Mouse (Mus musculus) midbrain, embryonic 14.5 days (tissue): ENCODE measurements around the gene Igfbp5. TPM values are rescaled to one million over a fixed set of nuclear protein-coding genes. Genes with fewer than 3 reads are reported as not detected.

Source experiments
- ATAC-seq: fragments of 200-750 bp; cut with Nextera tagmentation; 2 replicates; pipeline ENCODE4 v1.8.0; 2017; ENCODE audit warnings: moderate number of reproducible peaks, moderate library complexity; ENCODE audit not compliant: low FRiP score, low TSS enrichment
- DNase-seq: peaks from one replicate; pipeline ENCODE4 v3.0.0-alpha.2; 2015
- H3K27ac ChIP-seq: fragments of 300-500 bp; sonication (generic); replicated peaks from 2 replicates; pipeline ENCODE4 v1.5.1; 2014; ENCODE audit warnings: mild to moderate bottlenecking, low read depth, low read length, moderate library complexity
- H3K27me3 ChIP-seq: fragments of 300-500 bp; sonication (generic); 2 replicates; pipeline ENCODE4 v1.6.1; 2014; ENCODE audit warnings: low read length, control low read depth, mixed read lengths; ENCODE audit not compliant: control insufficient read depth, insufficient read depth
- H3K36me3 ChIP-seq: fragments of 300-500 bp; sonication (generic); 2 replicates; pipeline ENCODE4 v1.6.1; 2014; ENCODE audit warnings: low read length, control low read depth; ENCODE audit not compliant: control insufficient read depth, insufficient read depth
- H3K4me1 ChIP-seq: fragments of 300-500 bp; sonication (generic); 2 replicates; pipeline ENCODE4 v1.6.1; 2014; ENCODE audit warnings: mild to moderate bottlenecking, antibody characterized with exemption, low read length, control low read depth; ENCODE audit not compliant: control insufficient read depth, insufficient read depth
- H3K4me2 ChIP-seq: fragments of 300-500 bp; sonication (generic); 2 replicates; pipeline ENCODE4 v1.6.1; 2014; ENCODE audit warnings: mild to moderate bottlenecking, low read length, moderate library complexity
- H3K4me3 ChIP-seq: fragments of 300-500 bp; sonication (generic); replicated peaks from 2 replicates; pipeline ENCODE4 v1.5.1; 2014; ENCODE audit warnings: low read depth, low read length
- H3K9ac ChIP-seq: fragments of 300-500 bp; sonication (generic); replicated peaks from 2 replicates; pipeline ENCODE4 v1.6.1; 2014; ENCODE audit warnings: mild to moderate bottlenecking, low read length, moderate library complexity
- H3K9me3 ChIP-seq: fragments of 300-500 bp; sonication (generic); 2 replicates; pipeline ENCODE4 v1.6.1; 2016; ENCODE audit warnings: low read length, control low read depth, mixed read lengths; ENCODE audit not compliant: control insufficient read depth
- WGBS: fragments of 180-500 bp; shearing (Covaris S2); extraction: QIAGEN DNeasy Blood & Tissue Kit; methylation state at CpG from one replicate; pipeline ENCODE4 v1.1.7; 2014; 5-methylcytosine and 5-hydroxymethylcytosine counted together
- polyA plus RNA-seq: library from polyadenylated mRNA; unstranded; fragments of >200 nt; fragmentation: Nextera tagmentation; extraction: Ambion mirVana; gene quantifications from 2 replicates; pipeline ENCODE4 v1.2.1, GENCODE M21; 2014

Gene Igfbp5
- polyA plus RNA-seq, 1 experiment from 2014 or later: 22.4 TPM

- ATAC-seq (no peak), DNase-seq (no peak)
- Histone ChIP-seq H3K36me3 (no peaks in the 10 kb centered on the region), H3K4me1 (peaks cover 15% of the 10 kb centered on the region), H3K27me3 (no peaks in the 10 kb centered on the region), H3K4me3 (no peak overlapping the region), H3K9me3 (peaks cover 3% of the 10 kb centered on the region; the same call in 1 of the 2 replicates), H3K9ac (no peak overlapping the region), H3K27ac (no peak overlapping the region), H3K4me2 (no peak overlapping the region)
- 88% methylated on average over 3 of the region's 3 CpGs for WGBS
These were observed 59.1 kb downstream of the Igfbp5 start for GRCm38 (mm10) chr1:72815616-72816015.

- 59% methylated on average over 5 of the region's 5 CpGs for WGBS
- no peaks in the 10 kb centered on the region for H3K27me3 ChIP-seq
- no peak for ATAC-seq
These were observed 59.5 kb downstream of the Igfbp5 start for GRCm38 (mm10) chr1:72815184-72815583.

GRCm38 (mm10) chr1:72813639-72814403 is 60.9 kb downstream of the Igfbp5 start:
- no peaks in the 10 kb centered on the region for H3K36me3 ChIP-seq
- peak overlapping the region; percentile 55; the same call in 1 of the 2 replicates for H3K27ac ChIP-seq
- WGBS: under 1% methylated on average over 6 of the region's 6 CpGs
- H3K4me3 ChIP-seq: no peak overlapping the region
- peak; percentile 41 for DNase-seq
- ATAC-seq: peak; percentile 46; the same call in 1 of the 2 replicates
- no peak overlapping the region for H3K4me2 ChIP-seq
- no peaks in the 10 kb centered on the region for H3K27me3 ChIP-seq
- H3K9me3 ChIP-seq: peaks cover 8% of the 10 kb centered on the region; the same call in 1 of the 2 replicates
- H3K4me1 ChIP-seq: peaks cover 15% of the 10 kb centered on the region
- no peak overlapping the region for H3K9ac ChIP-seq

More at GRCm38 (mm10) chr1:72815184-72815583, 59.5 kb downstream of the Igfbp5 start:
- Histone ChIP-seq H3K36me3 (no peaks in the 10 kb centered on the region), H3K4me1 (peaks cover 15% of the 10 kb centered on the region), H3K9ac (no peak overlapping the region), H3K9me3 (peaks cover 8% of the 10 kb centered on the region; the same call in 1 of the 2 replicates), H3K4me3 (no peak overlapping the region), H3K4me2 (no peak overlapping the region), H3K27ac (no peak overlapping the region)
- DNase-seq: peak; percentile 37

- H3K4me3 ChIP-seq: no peak overlapping the region
- DNase-seq: no peak
- H3K36me3 ChIP-seq: no peaks in the 10 kb centered on the region
- H3K27me3 ChIP-seq: no peaks in the 10 kb centered on the region
- 39% methylated on average over 5 of the region's 5 CpGs for WGBS
- H3K9ac ChIP-seq: no peak overlapping the region
- 0 out of 2 replicates have a peak, but pooled peaks have one; percentile 10 for ATAC-seq
- H3K4me1 ChIP-seq: peaks cover 15% of the 10 kb centered on the region
- H3K27ac ChIP-seq: peak overlapping the region; percentile 55; the same call in 1 of the 2 replicates
- peaks cover 8% of the 10 kb centered on the region; the same call in 1 of the 2 replicates for H3K9me3 ChIP-seq
- no peak overlapping the region for H3K4me2 ChIP-seq
These were observed 61.5 kb downstream of the Igfbp5 start for GRCm38 (mm10) chr1:72813089-72813638.

GRCm38 (mm10) chr1:72811061-72811460 is 63.6 kb downstream of the Igfbp5 start:
- no peak overlapping the region for H3K9ac ChIP-seq
- no peak overlapping the region for H3K27ac ChIP-seq
- no peak for DNase-seq
- H3K9me3 ChIP-seq: peaks cover 8% of the 10 kb centered on the region; the same call in 1 of the 2 replicates
- no peak for ATAC-seq
- H3K36me3 ChIP-seq: no peaks in the 10 kb centered on the region
- 94% methylated on average over 3 of the region's 3 CpGs for WGBS
- no peaks in the 10 kb centered on the region for H3K27me3 ChIP-seq
- no peak overlapping the region for H3K4me2 ChIP-seq
- peaks cover 19% of the 10 kb centered on the region for H3K4me1 ChIP-seq
- no peak overlapping the region for H3K4me3 ChIP-seq

GRCm38 (mm10) chr1:72809951-72810675 is 64.6 kb downstream of the Igfbp5 start:
- peaks cover 25% of the 10 kb centered on the region for H3K4me1 ChIP-seq
- no peak overlapping the region for H3K27ac ChIP-seq
- H3K9me3 ChIP-seq: peaks cover 8% of the 10 kb centered on the region; the same call in 1 of the 2 replicates
- DNase-seq (no peak), ATAC-seq (no peak)
- H3K36me3 ChIP-seq: no peaks in the 10 kb centered on the region
- no peak overlapping the region for H3K4me2 ChIP-seq
- WGBS: 92% methylated on average over 7 of the region's 7 CpGs
- no peaks in the 10 kb centered on the region for H3K27me3 ChIP-seq
- no peak overlapping the region for H3K9ac ChIP-seq
- H3K4me3 ChIP-seq: no peak overlapping the region

GRCm38 (mm10) chr1:72809304-72809703 is 65.4 kb downstream of the Igfbp5 start:
- Histone ChIP-seq H3K27me3 (no peaks in the 10 kb centered on the region), H3K27ac (no peak overlapping the region), H3K9ac (no peak overlapping the region), H3K4me3 (no peak overlapping the region), H3K9me3 (peaks cover 8% of the 10 kb centered on the region; the same call in 1 of the 2 replicates), H3K4me2 (no peak overlapping the region), H3K36me3 (no peaks in the 10 kb centered on the region), H3K4me1 (peaks cover 25% of the 10 kb centered on the region)
- DNase-seq (no peak), ATAC-seq (no peak)
- 96% methylated on average over 7 of the region's 7 CpGs for WGBS
